Mouse (Mus musculus) CH12.LX (cell line): ENCODE results near the gene Syngr2.

Experiments used
- CTCF ChIP-seq, 2 experiments: IDR thresholded peaks in 1 of 2; conservative IDR thresholded peaks in 1 of 2; 2 replicates each; pipeline ENCODE4 v1.5.1; 2011 to 2012; ENCODE audit warnings: low read depth in 2 of 2, low read length in 2 of 2, improper control_type of control experiment in 1 of 2, inconsistent platforms in 1 of 2, mild to moderate bottlenecking in 1 of 2, moderate library complexity in 1 of 2
- E2F4 ChIP-seq: IDR thresholded peaks from 2 replicates; pipeline ENCODE4 v1.6.1; 2011; ENCODE audit warnings: low read depth, low read length, improper control_type of control experiment; ENCODE audit not compliant: insufficient replicate concordance
- EP300 ChIP-seq: IDR thresholded peaks from 2 replicates; pipeline ENCODE4 v1.6.1; 2011; ENCODE audit warnings: low read length, improper control_type of control experiment
- ETS1 ChIP-seq: conservative IDR thresholded peaks from 2 replicates; pipeline ENCODE4 v1.6.1; 2012; ENCODE audit warnings: low read depth, mild to moderate bottlenecking, inconsistent platforms, low read length, improper control_type of control experiment, moderate library complexity
- GABPA ChIP-seq: IDR thresholded peaks from 2 replicates; pipeline ENCODE4 v1.6.1; 2012; ENCODE audit warnings: low read depth, low read length, improper control_type of control experiment, inconsistent platforms; ENCODE audit not compliant: insufficient replicate concordance
- MEF2A ChIP-seq: IDR thresholded peaks from 2 replicates; pipeline ENCODE4 v1.6.1; 2014; ENCODE audit warnings: low read depth, mild to moderate bottlenecking, inconsistent platforms, low read length, improper control_type of control experiment, borderline replicate concordance
- POLR2A ChIP-seq: IDR thresholded peaks from 2 replicates; pipeline ENCODE4 v1.6.1; 2011; ENCODE audit warnings: low read depth, mild to moderate bottlenecking, improper control_type of control experiment, low read length
- POLR2AphosphoS2 ChIP-seq: IDR thresholded peaks from 2 replicates; pipeline ENCODE4 v1.6.1; 2011; ENCODE audit warnings: low read depth, low read length, improper control_type of control experiment
- RAD21 ChIP-seq: IDR thresholded peaks from 2 replicates; pipeline ENCODE4 v1.6.1; 2011; ENCODE audit warnings: low read depth, mild to moderate bottlenecking, low read length, improper control_type of control experiment, moderate library complexity
- SIN3A ChIP-seq: IDR thresholded peaks from 2 replicates; pipeline ENCODE4 v1.6.1; 2012; ENCODE audit warnings: low read length, improper control_type of control experiment, inconsistent platforms
- SMC3 ChIP-seq: IDR thresholded peaks from 2 replicates; pipeline ENCODE4 v1.6.1; 2011; ENCODE audit warnings: low read depth, low read length, improper control_type of control experiment
- USF2 ChIP-seq: conservative IDR thresholded peaks from 2 replicates; pipeline ENCODE4 v1.6.1; 2011; ENCODE audit warnings: low read depth, low read length, improper control_type of control experiment

DNA sequence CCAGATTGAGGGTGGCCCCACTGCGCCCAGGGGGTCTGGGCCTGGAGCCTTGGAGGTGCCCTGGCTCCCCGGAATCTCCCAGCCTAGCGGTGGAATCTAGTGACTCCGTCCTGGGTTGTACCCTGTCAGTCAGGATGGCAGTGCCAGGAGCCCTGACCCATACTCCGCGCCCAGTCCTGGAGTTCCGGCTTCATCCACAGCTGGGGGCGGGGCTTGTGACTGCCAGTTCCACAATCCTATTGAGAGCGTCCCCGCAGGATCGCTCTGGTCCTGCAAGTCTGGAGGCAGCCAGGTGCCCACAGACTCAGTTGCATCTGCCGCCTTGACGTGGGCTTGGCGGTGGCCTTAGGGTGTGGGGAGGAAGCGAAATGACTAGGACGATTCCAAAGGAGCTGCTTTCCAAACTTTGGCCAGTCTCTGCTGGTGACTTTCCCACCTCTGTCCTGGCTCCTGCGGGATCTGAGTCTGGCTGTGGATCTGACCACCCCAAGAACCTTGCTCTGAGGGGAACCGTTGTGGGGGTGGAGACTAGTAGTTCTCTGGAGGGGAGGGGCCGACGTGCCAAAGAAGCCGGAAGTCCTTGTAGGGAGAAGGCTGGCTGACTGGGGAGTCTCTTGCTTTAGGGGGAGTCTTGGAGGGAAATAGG is 1.1 kb downstream of the Syngr2 start:
- TF ChIP-seq E2F4 (no peak), POLR2A (peak; percentile 62), EP300 (no peak), CTCF (conservative IDR thresholded peaks at IDR 0.05 in 1 of 2, IDR thresholded peaks at IDR 0.05 in 1 of 2; ENCODE audit: low read depth in 2 of 2, low read length in 2 of 2) (peak in 1 of 2 experiments; percentile 45; a peak in 2 of 4 replicates), SIN3A (no peak; the same call in 1 of the 2 replicates), RAD21 (no peak; the same call in 1 of the 2 replicates), USF2 (no peak), ETS1 (no peak; the same call in 1 of the 2 replicates), SMC3 (peak; percentile 5), POLR2AphosphoS2 (peak; percentile 95), GABPA (no peak), MEF2A (no peak)
